ENCODE assay signal across 11 mouse cellular contexts in the genomic region with DNA sequence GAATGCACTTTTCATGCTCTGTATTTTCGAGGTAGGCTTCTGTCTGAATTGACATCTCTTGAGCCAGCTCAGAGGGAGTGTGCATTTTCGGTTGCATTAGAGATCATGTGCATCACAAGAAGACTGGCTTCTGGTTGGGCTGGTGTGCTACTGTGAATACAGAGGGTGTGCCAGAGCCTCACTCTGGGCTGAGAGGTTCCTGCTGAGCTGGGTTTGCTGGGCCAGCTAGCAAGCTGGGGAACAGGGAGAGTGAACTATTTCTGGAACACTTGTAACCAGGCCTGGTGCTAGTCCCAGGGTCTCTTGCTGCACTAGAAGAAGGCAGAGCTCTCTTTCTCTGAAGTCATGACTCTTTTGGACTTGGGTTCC. TPM values are rescaled to one million over a fixed set of nuclear protein-coding genes. Genes with fewer than 3 reads are reported as not detected.
DNase-seq lines count a peak whose midpoint lies in the region; ATAC-seq and TF ChIP-seq lines count a peak whose summit lies in the region.
"Had no signal": no experiment of that assay in that cellular context is flagged by ENCODE, and none has a peak within 500 bp of the region (broad histone marks: within the 10 kb centered on the region; RNA-seq: fewer than 3 reads in every experiment).

No protein-coding gene starts in this region.

- WGBS in forebrain, embryonic 15.5 days = 35% methylated on average over 2 of the region's 2 CpGs
- 72% methylated on average over 2 of the region's 2 CpGs for WGBS in forebrain, embryonic 10.5 days
- 35% methylated on average over 2 of the region's 2 CpGs for WGBS in heart, postnatal 0 days

- H3K4me2 ChIP-seq in forebrain, embryonic 15.5 days (replicated peaks) = no peak overlapping the region
- H3K4me2 ChIP-seq in heart, postnatal 0 days (ENCODE audit: low read depth, low read length) = no peak overlapping the region

- H3K9ac ChIP-seq in forebrain, embryonic 15.5 days (replicated peaks) = no peak overlapping the region
- no peak overlapping the region for H3K9ac ChIP-seq in heart, postnatal 0 days (replicated peaks; ENCODE audit: low read depth, low read length)
- H3K9ac ChIP-seq: liver, embryonic 14.5 days had no signal

- H3K4me1 ChIP-seq in forebrain, embryonic 15.5 days = 0 out of 2 replicates have a peak, but pooled peaks cover 4% of the 10 kb centered on the region
- peaks cover 4% of the 10 kb centered on the region; the same call in 1 of the 2 replicates for H3K4me1 ChIP-seq in forebrain, embryonic 10.5 days
- peaks cover 12% of the 10 kb centered on the region; the same call in 1 of the 2 replicates for H3K4me1 ChIP-seq in heart, postnatal 0 days (ENCODE audit: control insufficient read depth, insufficient read depth)

- 0 out of 2 replicates have a peak overlapping the region, but pooled peaks have one; percentile 19 for H3K27ac ChIP-seq in forebrain, embryonic 15.5 days (replicated peaks)
- no peak overlapping the region for H3K27ac ChIP-seq in forebrain, embryonic 10.5 days
- H3K27ac ChIP-seq in heart, postnatal 0 days (ENCODE audit: low read depth) = peak overlapping the region; percentile 48
- H3K27ac ChIP-seq: liver, embryonic 14.5 days had no signal

- no peak overlapping the region for H3K4me3 ChIP-seq in forebrain, embryonic 15.5 days
- H3K4me3 ChIP-seq in forebrain, embryonic 10.5 days = no peak overlapping the region
- no peak overlapping the region for H3K4me3 ChIP-seq in heart, postnatal 0 days (ENCODE audit: low read depth, low read length)

- DNase-seq in forebrain, embryonic 10.5 days (ENCODE audit: extremely low spot score, low spot score) = no peak
- peak; percentile 20 for DNase-seq in kidney, adult 11 months
- DNase-seq in kidney, postnatal 10 days = no peak
- DNase-seq in cerebellum, adult 11 months = peak; percentile 13
- peak; percentile 54 for DNase-seq in heart, postnatal 0 days (ENCODE audit: low spot score)
- no peak for DNase-seq in ovary, postnatal 36 days (ENCODE audit: low spot score)
- DNase-seq in adrenal gland, postnatal 10 days = no peak

- TF ChIP-seq EP300 in heart, postnatal 0 days (IDR thresholded peaks at IDR 0.05; ENCODE audit: low read depth) = no peak

- no peaks in the 10 kb centered on the region for H3K9me3 ChIP-seq in forebrain, embryonic 15.5 days
- H3K9me3 ChIP-seq in forebrain, embryonic 10.5 days = no peaks in the 10 kb centered on the region
- no peaks in the 10 kb centered on the region for H3K9me3 ChIP-seq in heart, postnatal 0 days (replicated peaks; ENCODE audit: control insufficient read depth, low read length)
- H3K9me3 ChIP-seq: G1E had no signal

- TF ChIP-seq CTCF in heart, postnatal 0 days (IDR thresholded peaks at IDR 0.05; ENCODE audit: low read depth) = no peak

- no peak for ATAC-seq in forebrain, embryonic 15.5 days (replicated peaks)
- ATAC-seq in heart, postnatal 0 days (ENCODE audit: insufficient read depth, low read depth) = peak; percentile 69

- H3K36me3 ChIP-seq in forebrain, embryonic 15.5 days = no peaks in the 10 kb centered on the region
- H3K36me3 ChIP-seq in forebrain, embryonic 10.5 days (replicated peaks) = no peaks in the 10 kb centered on the region
- no peaks in the 10 kb centered on the region for H3K36me3 ChIP-seq in heart, postnatal 0 days (replicated peaks; ENCODE audit: control insufficient read depth, insufficient read depth, low read length)
- H3K36me3 ChIP-seq: G1E had no signal

- H3K27me3 ChIP-seq in forebrain, embryonic 15.5 days = no peaks in the 10 kb centered on the region
- H3K27me3 ChIP-seq in forebrain, embryonic 10.5 days (ENCODE audit: poor library complexity, severe bottlenecking) = no peaks in the 10 kb centered on the region
- no peaks in the 10 kb centered on the region for H3K27me3 ChIP-seq in heart, postnatal 0 days (ENCODE audit: control insufficient read depth, insufficient read depth, low read length)

RNA-seq across cellular contexts. Expression of a gene that starts 41.3 kb away (rescaled TPM):
- polyA plus RNA-seq in forebrain, embryonic 15.5 days (2015; fragmentation: Nextera tagmentation; extraction: Ambion mirVana) = not detected in 2 replicates
- not detected in 2 replicates for polyA plus RNA-seq in forebrain, embryonic 10.5 days (2016; fragmentation: Nextera tagmentation; extraction: Ambion mirVana)
- 0.58 TPM in 1 of 2 replicates, not detected in the other for total RNA-seq in heart, postnatal 0 days (2014; rRNA removed; ENCODE audit: low replicate concordance)
- polyA plus RNA-seq in heart, postnatal 0 days (2015; fragmentation: Nextera tagmentation; extraction: Ambion mirVana) = 0.26 and 0.55 TPM in 2 replicates
- total RNA-seq in adrenal gland, postnatal 10 days (2021) = 1 to 10 TPM; 1.1 to 2.2 TPM
- total RNA-seq: megakaryocyte, adult 5-6 weeks had no signal
- polyA plus RNA-seq: G1E; liver, embryonic 14.5 days had no signal

Comparison
In these comparisons a context has a peak if more than half of its experiments do, and no peak if none do; other contexts are left out.
1. DNase-seq: peak in kidney, adult 11 months (single experiment), cerebellum, adult 11 months (single experiment) and heart, postnatal 0 days (single experiment); none in forebrain, embryonic 10.5 days (single experiment), kidney, postnatal 10 days (single experiment), ovary, postnatal 36 days (single experiment) and adrenal gland, postnatal 10 days (single experiment).